Mouse (Mus musculus): Measurements from ENCODE around the gene Pla2g4f.
A peak's percentile ranks its signal among the peaks of the same experiment; 100 is the strongest.

Gene Pla2g4f

GRCm38 (mm10) chr2:120313976-120314375 lies at the start of gene Pla2g4f:
Gene Pla2g4f, minus strand, starts transcription at chr2:120314165.
- no peak for DNase-seq (ENCODE audit: low spot score)

DNA sequence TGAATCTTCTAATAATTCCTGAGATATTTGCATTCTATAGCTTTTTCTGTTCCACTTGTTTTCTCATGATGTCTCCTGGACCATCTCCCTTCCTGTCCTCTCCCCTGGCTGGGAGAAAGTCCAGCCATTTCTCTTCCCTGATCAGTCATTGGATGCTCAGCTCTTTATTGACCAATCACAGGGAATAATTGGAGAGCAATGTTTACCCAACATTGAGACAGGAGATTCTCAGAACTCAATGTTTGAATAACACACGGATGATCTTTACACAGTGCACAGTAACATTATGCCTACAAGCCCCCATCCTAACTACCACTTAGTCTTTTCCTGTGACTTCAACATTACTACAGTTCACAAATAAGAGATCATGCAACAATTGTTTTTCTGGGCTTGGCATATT lies 46.5 kb upstream of the Pla2g4f start:
- DNase-seq (ENCODE audit: low spot score), result no peak

- DNase-seq (ENCODE audit: low spot score), result peak; percentile 78
These were observed 39.0 kb upstream of the Pla2g4f start, which contains the start of gene Vps39 for GRCm38 (mm10) chr2:120352682-120353646. Gene Vps39, minus strand, starts transcription at chr2:120353137.

DNA sequence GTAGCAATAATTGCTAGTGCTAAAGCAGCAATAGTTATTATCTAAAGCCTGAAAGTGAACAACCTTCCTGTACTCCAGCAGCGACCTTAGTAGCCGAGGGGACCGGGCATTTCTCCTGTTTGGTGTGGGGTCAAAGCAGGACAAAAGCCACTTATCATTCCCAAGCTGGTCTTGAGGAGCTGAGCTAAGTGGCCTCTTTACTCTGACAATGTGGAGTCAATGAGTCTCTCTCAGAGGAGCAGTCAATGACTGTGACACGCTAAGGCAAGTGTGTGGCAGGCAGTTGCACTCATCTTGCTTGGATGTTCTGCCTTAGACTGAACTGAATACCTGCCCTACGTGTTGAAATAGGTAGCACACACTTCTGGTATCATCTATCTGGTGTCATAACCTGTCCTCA lies 37.4 kb upstream of the Pla2g4f start:
- no peak for DNase-seq (ENCODE audit: low spot score)

- DNase-seq (ENCODE audit: low spot score), result no peak
These were observed 34.2 kb upstream of the Pla2g4f start for GRCm38 (mm10) chr2:120348120-120348519.

DNA sequence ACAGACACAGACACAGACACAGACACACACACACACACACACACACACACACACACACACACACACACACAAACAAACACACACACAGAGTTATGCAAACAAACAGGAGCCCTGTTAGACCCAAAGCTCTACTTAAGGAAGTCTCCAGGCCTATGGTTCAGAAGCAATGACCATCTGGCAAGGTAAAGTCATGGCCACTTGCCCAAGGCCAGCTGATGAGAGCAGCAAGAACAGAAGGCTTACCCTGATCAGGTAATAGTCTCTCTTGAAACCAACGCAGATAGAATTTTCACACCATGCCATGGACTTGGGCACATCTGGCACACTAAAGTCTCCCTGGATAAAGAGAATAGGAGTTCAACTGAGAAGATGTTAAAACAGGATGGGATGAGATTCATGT lies 27.8 kb upstream of the Pla2g4f start:
- DNase-seq (ENCODE audit: low spot score), result no peak

- no peak for DNase-seq (ENCODE audit: low spot score)
These were observed 23.9 kb upstream of the Pla2g4f start for GRCm38 (mm10) chr2:120337886-120338285.

DNA sequence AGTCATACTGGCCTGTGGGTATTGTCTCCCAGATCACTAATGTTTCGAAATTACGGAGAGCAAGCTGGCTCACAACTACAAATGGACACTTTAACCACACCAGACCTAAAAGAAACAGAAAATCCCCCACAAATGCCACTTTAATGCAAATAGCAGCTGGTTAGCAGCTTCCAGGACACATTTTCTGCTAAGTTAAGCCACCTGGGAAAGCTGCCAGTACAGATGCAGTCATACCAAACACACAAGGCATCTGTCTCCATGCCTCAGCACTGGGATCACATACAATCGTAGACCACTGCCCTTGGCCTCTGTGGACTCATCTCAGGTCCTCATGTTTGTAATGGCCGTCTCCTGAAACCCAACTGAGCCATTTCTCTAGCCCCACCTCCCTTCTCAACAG lies 17.6 kb upstream of the Pla2g4f start:
- no peak for DNase-seq (ENCODE audit: low spot score)

DNA sequence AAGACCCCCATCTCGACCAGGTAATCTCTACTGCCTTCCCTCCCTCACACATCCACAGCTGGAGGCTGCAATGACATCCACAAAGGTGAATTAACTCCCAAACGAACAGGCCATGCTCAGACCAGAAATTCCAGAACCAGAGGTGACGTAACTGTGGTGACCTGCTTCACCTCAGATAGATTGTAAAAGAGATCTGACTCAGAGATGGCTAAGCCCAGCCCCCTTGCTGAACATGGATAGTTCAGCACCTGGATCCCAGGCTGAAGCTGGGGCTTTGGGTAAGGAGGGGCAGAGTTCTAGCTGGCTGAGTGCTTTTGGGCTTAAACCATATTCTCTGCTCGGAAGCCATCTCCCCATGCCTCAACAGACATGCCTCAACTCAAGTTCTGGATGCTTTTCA lies 1.1 kb upstream of the Pla2g4f start:
- no peak for DNase-seq (ENCODE audit: low spot score)

- DNase-seq (ENCODE audit: low spot score), result no peak
These were observed 522 bp upstream of the Pla2g4f start for GRCm38 (mm10) chr2:120314487-120314886.

GRCm38 (mm10) chr2:120312276-120312825 lies 1.6 kb downstream of the Pla2g4f start:
- peak; percentile 12 for DNase-seq (ENCODE audit: low spot score)

GRCm38 (mm10) chr2:120304113-120304512 lies 9.9 kb downstream of the Pla2g4f start:
- no peak for DNase-seq (ENCODE audit: low spot score)

DNA sequence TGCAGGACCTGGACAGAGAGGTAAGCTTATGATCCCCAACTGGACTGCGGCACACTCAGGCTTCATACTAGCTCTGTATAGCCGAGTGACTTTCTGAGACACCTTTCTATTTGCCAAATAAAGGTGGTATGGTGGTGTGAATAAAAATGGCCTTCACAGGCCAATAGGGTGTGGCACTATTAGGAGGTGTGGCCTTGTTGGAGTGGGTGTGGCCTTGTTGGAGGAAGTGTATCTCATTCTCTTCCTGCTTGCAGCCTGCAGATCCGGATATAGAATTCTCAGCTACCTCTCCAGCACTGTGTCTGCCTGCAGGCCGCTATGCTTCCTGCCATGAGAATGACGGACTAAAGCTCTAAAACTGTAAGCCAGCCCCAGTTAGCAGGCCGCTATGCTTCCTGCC lies 12.9 kb downstream of the Pla2g4f start:
- no peak for DNase-seq (ENCODE audit: low spot score)

DNA sequence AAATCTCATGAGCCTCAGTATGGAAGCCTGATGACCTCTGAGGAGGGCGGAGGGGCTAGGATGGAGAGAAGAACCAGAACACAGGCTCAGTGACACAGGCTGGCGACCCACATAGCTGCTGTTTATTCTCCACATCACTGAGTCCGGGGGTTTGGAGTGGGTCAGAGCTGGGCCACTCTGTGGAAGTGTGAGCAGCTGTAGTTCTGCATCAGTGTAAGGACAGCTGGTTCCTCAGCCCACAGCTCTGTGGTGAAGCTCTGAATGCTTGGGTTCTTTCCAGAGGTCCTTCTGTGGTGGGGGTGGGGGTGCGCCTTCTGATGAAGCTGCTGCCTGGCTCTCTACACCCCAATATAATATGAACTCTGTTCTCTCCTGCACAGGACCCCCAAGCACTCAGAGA lies 14.1 kb downstream of the Pla2g4f start:
- DNase-seq (ENCODE audit: low spot score), result no peak

GRCm38 (mm10) chr2:120296160-120296559 lies 17.8 kb downstream of the Pla2g4f start:
- no peak for DNase-seq (ENCODE audit: low spot score)

GRCm38 (mm10) chr2:120291471-120292078 lies 22.4 kb downstream of the Pla2g4f start:
- no peak for DNase-seq (ENCODE audit: low spot score)

DNA sequence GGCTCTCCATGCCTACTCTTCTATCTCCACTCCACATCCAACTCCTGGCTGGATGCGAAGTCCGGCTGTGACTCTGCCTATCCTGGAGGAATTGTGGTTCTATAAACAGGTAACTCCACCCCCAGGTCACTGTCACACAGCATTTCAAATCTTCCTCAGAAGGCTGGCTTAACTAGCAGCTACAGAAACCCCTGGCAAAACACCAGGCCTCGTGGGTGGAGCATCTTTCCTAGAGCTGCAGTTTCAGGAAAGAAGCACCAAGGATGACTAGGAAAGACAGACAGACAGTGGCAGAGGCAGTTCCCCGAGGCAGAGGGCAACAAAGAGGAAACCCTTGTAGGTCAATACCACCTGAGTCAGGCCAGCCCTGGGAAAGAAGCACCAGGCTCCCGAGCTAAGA lies 25.0 kb downstream of the Pla2g4f start, which contains the start of gene Pla2g4d:
Gene Pla2g4d, minus strand, starts transcription at position 203 of the 400 bp plus-strand sequence.
- DNase-seq (ENCODE audit: low spot score), result no peak

DNA sequence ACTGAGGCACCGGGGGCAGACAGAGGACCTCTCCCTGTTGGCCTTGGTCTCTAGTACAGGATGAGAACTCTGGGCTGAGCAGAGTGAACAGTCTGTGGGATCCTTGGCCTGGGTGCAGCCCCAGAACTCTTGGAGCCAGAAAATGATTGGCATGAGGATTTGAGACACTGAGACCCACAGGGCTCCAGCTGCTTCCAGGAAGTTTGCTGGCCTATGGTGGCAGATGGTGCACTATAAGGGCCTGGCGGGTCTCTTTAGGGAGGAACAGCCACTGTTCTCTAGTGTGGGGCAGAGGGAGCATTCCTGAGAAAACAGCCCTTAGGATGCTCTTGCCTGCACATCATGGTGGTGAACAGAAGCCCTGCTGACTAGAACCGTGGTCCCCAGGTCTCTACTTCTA lies 25.6 kb downstream of the Pla2g4f start:
- DNase-seq (ENCODE audit: low spot score), result no peak

DNA sequence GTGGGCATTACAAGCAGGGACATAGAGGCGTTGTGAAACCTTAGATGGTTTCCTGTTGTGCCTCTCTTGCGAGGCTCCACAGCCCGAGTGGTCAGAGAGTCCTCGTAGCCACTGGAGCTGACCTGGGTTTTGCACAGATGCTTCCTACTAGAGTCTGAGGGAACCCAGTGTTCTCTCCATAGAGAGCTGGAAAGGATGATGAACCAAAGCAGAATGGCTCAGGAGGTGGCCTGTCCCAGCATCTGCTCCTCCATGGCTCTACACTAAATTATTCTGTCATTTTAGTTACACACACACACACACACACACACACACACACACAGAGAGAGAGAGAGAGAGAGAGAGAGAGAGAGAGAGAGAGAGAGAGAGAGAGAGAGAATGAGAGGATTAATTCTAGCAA lies 28.3 kb downstream of the Pla2g4f start:
- no peak for DNase-seq (ENCODE audit: low spot score)

DNA sequence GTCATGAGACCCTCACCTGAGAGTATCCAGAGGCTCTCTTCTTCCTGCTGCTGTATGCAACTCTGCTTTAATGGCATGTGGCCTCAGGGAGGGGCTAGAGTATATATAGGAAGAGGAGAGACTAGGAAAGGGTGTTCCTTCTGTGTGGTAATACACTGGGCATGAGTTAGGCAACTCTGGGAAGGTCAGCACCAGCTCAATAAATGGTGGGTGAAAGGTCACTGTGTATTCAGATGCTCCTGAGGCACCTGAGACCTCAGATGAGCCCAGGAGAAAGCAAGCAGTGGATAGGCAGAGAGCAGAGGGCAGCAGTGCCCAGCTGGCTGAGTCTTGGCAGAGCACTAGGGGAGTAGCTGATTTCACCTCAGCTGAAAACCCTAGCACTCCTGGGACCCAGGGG lies 29.3 kb downstream of the Pla2g4f start:
- no peak for DNase-seq (ENCODE audit: low spot score)

DNA sequence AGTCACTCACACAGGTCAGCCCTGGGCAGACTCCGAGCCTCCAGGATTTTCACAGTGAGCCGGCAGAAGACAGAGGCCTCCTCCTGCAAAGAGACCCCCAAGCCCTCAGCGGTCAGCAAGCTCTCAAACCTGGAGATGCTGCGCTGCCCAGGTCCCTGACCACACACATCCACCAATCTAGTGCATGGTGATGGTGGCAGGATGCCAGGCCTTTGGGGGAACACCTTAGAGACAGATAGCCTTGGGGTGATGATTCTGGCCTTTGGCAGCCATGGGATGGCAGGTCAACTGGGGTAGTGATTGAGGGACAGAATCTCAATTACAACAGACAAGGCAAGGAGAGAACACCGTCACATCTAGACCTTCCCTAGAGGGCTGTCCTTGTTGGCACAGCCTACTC lies 29.9 kb downstream of the Pla2g4f start:
- no peak for DNase-seq (ENCODE audit: low spot score)

GRCm38 (mm10) chr2:120283550-120283949 lies 30.4 kb downstream of the Pla2g4f start:
- DNase-seq (ENCODE audit: low spot score), result no peak

- no peak for DNase-seq (ENCODE audit: low spot score)
These were observed 32.7 kb downstream of the Pla2g4f start for GRCm38 (mm10) chr2:120281221-120281620.
